Mouse (Mus musculus): ENCODE data around the gene Ric8b.

Gene Ric8b

DNA sequence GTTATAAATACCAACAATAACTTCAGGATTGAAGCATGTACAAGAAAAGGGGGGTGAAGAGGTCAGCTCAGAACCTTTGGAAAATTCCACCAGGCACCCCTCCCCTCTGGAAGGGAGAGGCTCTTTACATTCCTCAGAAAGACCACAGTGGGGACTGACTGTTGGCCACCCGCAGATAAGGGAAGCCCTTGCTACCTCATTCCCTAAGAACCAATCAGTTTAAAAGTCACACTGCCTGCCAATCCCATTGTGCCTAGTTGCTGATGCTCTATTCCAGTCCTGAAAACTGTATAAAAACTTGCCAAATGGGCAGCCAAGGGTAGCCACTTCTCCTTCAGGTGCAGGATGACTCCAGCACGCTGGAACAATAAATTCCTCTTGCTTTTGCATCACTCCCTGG is 137.5 kb downstream of the Ric8b start:
- no peak for DNase-seq (ENCODE audit: low spot score)

Data from yolk sac, embryonic 10.5 days (tissue).